Mouse (Mus musculus) neural tube, embryonic 13.5 days (tissue): ENCODE data around the gene Gm20422. TPM values are rescaled to one million over a fixed set of nuclear protein-coding genes. Genes with fewer than 3 reads are reported as not detected.

Source experiments
- ATAC-seq: fragments of 200-750 bp; cut with Nextera tagmentation; 2 replicates; pipeline ENCODE4 v1.8.0; 2017; ENCODE audit warnings: low read depth, mild to moderate bottlenecking, moderate TSS enrichment, moderate library complexity
- H3K27ac ChIP-seq: fragments of 300-500 bp; sonication (generic); replicated peaks from 2 replicates; pipeline ENCODE4 v1.5.1; 2015; ENCODE audit warnings: moderate library complexity, mild to moderate bottlenecking, inconsistent platforms
- H3K27me3 ChIP-seq: fragments of 300-500 bp; sonication (generic); 2 replicates; pipeline ENCODE4 v1.6.1; 2015; ENCODE audit warnings: mild to moderate bottlenecking, inconsistent platforms
- H3K36me3 ChIP-seq: fragments of 300-500 bp; sonication (generic); 2 replicates; pipeline ENCODE4 v1.6.1; 2015; ENCODE audit warnings: mild to moderate bottlenecking, inconsistent platforms
- H3K4me1 ChIP-seq: fragments of 300-500 bp; sonication (generic); replicated peaks from 2 replicates; pipeline ENCODE4 v1.6.1; 2015; ENCODE audit warnings: inconsistent platforms
- H3K4me2 ChIP-seq: fragments of 300-500 bp; sonication (generic); 2 replicates; pipeline ENCODE4 v1.6.1; 2015; ENCODE audit warnings: inconsistent platforms, mild to moderate bottlenecking, moderate library complexity
- H3K4me3 ChIP-seq: fragments of 300-500 bp; sonication (generic); 2 replicates; pipeline ENCODE4 v1.5.1; 2015; ENCODE audit warnings: mild to moderate bottlenecking, inconsistent platforms
- H3K9ac ChIP-seq: fragments of 300-500 bp; sonication (generic); 2 replicates; pipeline ENCODE4 v1.6.1; 2015; ENCODE audit warnings: moderate library complexity, mild to moderate bottlenecking, inconsistent platforms
- H3K9me3 ChIP-seq: fragments of 300-500 bp; sonication (generic); 2 replicates; pipeline ENCODE4 v1.6.1; 2016; ENCODE audit warnings: inconsistent platforms
- WGBS: fragments of 180-500 bp; shearing (Covaris S2); methylation state at CpG from one replicate; pipeline ENCODE4 v1.1.7; 2015; 5-methylcytosine and 5-hydroxymethylcytosine counted together
- polyA plus RNA-seq: library from polyadenylated mRNA; unstranded; fragments of >200 nt; fragmentation: Nextera tagmentation; extraction: Ambion mirVana; gene quantifications from 2 replicates; pipeline ENCODE4 v1.2.1, GENCODE M21; 2015

Gm20422 gene
- polyA plus RNA-seq, 1 experiment from 2014 or later: 0.50 TPM

- no peak overlapping the region for H3K9ac ChIP-seq
- no peak for ATAC-seq
- peaks cover 79% of the 10 kb centered on the region for H3K36me3 ChIP-seq
- no peaks in the 10 kb centered on the region for H3K9me3 ChIP-seq
- H3K4me1 ChIP-seq: peaks cover 19% of the 10 kb centered on the region
- H3K4me3 ChIP-seq: no peak overlapping the region
- H3K4me2 ChIP-seq: no peak overlapping the region
- H3K27me3 ChIP-seq: no peaks in the 10 kb centered on the region
- 96% methylated on average over 10 of the region's 10 CpGs for WGBS
- no peak overlapping the region for H3K27ac ChIP-seq
Measured at GRCm38 (mm10) chr8:69805086-69805485, 30.4 kb upstream of the Gm20422 start.

- ATAC-seq: no peak
- Histone ChIP-seq H3K4me2 (no peak overlapping the region), H3K27me3 (no peaks in the 10 kb centered on the region), H3K9ac (no peak overlapping the region), H3K36me3 (peaks cover 85% of the 10 kb centered on the region), H3K4me1 (peaks cover 14% of the 10 kb centered on the region), H3K27ac (no peak overlapping the region), H3K9me3 (no peaks in the 10 kb centered on the region), H3K4me3 (no peak overlapping the region)
- whole genome bisulfite sequencing: 93% methylated on average over 6 of the region's 6 CpGs
Measured at GRCm38 (mm10) chr8:69804537-69804936, 29.9 kb upstream of the Gm20422 start.

GRCm38 (mm10) chr8:69803366-69803765 lies 28.7 kb upstream of the Gm20422 start:
- 97% methylated on average over 7 of the region's 7 CpGs for WGBS
- H3K4me3 ChIP-seq: no peak overlapping the region
- H3K36me3 ChIP-seq: peaks cover 96% of the 10 kb centered on the region
- H3K9ac ChIP-seq: no peak overlapping the region
- H3K27ac ChIP-seq: no peak overlapping the region
- peaks cover 7% of the 10 kb centered on the region for H3K4me1 ChIP-seq
- H3K27me3 ChIP-seq: no peaks in the 10 kb centered on the region
- H3K4me2 ChIP-seq: no peak overlapping the region
- H3K9me3 ChIP-seq: no peaks in the 10 kb centered on the region
- no peak for ATAC-seq

- Histone ChIP-seq H3K9ac (no peak overlapping the region), H3K27ac (no peak overlapping the region), H3K27me3 (no peaks in the 10 kb centered on the region), H3K36me3 (peaks cover 99% of the 10 kb centered on the region), H3K4me1 (no peaks in the 10 kb centered on the region), H3K9me3 (no peaks in the 10 kb centered on the region), H3K4me3 (no peak overlapping the region), H3K4me2 (no peak overlapping the region)
- ATAC-seq: no peak
Measured at GRCm38 (mm10) chr8:69802216-69802615, 27.5 kb upstream of the Gm20422 start.

- no peak for ATAC-seq
- Histone ChIP-seq H3K9me3 (no peaks in the 10 kb centered on the region), H3K9ac (no peak overlapping the region), H3K36me3 (peaks cover 99% of the 10 kb centered on the region), H3K27me3 (no peaks in the 10 kb centered on the region), H3K4me2 (no peak overlapping the region), H3K4me1 (no peaks in the 10 kb centered on the region), H3K27ac (no peak overlapping the region), H3K4me3 (no peak overlapping the region)
- 95% methylated on average over 4 of the region's 4 CpGs for WGBS
Measured at GRCm38 (mm10) chr8:69801796-69802195, 27.1 kb upstream of the Gm20422 start.

GRCm38 (mm10) chr8:69799946-69800345 lies 25.3 kb upstream of the Gm20422 start:
- H3K4me1 ChIP-seq: no peaks in the 10 kb centered on the region
- H3K9ac ChIP-seq: no peak overlapping the region
- no peaks in the 10 kb centered on the region for H3K9me3 ChIP-seq
- no peak for ATAC-seq
- no peak overlapping the region for H3K4me2 ChIP-seq
- H3K36me3 ChIP-seq: peaks cover 99% of the 10 kb centered on the region
- 92% methylated on average over 5 of the region's 5 CpGs for WGBS
- no peak overlapping the region for H3K4me3 ChIP-seq
- H3K27me3 ChIP-seq: no peaks in the 10 kb centered on the region
- H3K27ac ChIP-seq: no peak overlapping the region

- Histone ChIP-seq H3K27ac (no peak overlapping the region), H3K27me3 (no peaks in the 10 kb centered on the region), H3K4me2 (no peak overlapping the region), H3K4me1 (no peaks in the 10 kb centered on the region), H3K36me3 (peaks cover 100% of the 10 kb centered on the region), H3K9me3 (no peaks in the 10 kb centered on the region), H3K4me3 (no peak overlapping the region), H3K9ac (no peak overlapping the region)
- WGBS: 91% methylated on average over 8 of the region's 8 CpGs
- ATAC-seq: no peak
Measured at GRCm38 (mm10) chr8:69799261-69799660, 24.6 kb upstream of the Gm20422 start.

GRCm38 (mm10) chr8:69797661-69798060 lies 23.0 kb upstream of the Gm20422 start:
- ATAC-seq: no peak
- peaks cover 11% of the 10 kb centered on the region for H3K4me1 ChIP-seq
- H3K36me3 ChIP-seq: peaks cover 95% of the 10 kb centered on the region
- H3K9me3 ChIP-seq: no peaks in the 10 kb centered on the region
- H3K27me3 ChIP-seq: no peaks in the 10 kb centered on the region
- no peak overlapping the region for H3K9ac ChIP-seq
- WGBS: 94% methylated on average over 10 of the region's 10 CpGs
- no peak overlapping the region for H3K4me2 ChIP-seq
- no peak overlapping the region for H3K27ac ChIP-seq
- no peak overlapping the region for H3K4me3 ChIP-seq

- Histone ChIP-seq H3K9ac (no peak overlapping the region), H3K4me3 (no peak overlapping the region), H3K4me2 (no peak overlapping the region), H3K9me3 (no peaks in the 10 kb centered on the region), H3K27me3 (no peaks in the 10 kb centered on the region), H3K27ac (no peak overlapping the region), H3K4me1 (peaks cover 19% of the 10 kb centered on the region), H3K36me3 (peaks cover 87% of the 10 kb centered on the region)
- no peak for ATAC-seq
- WGBS: 94% methylated on average over 16 of the region's 16 CpGs
Measured at GRCm38 (mm10) chr8:69796721-69797345, 22.1 kb upstream of the Gm20422 start.

GRCm38 (mm10) chr8:69794901-69795300 lies 20.2 kb upstream of the Gm20422 start:
- 90% methylated on average over 6 of the region's 6 CpGs for WGBS
- H3K4me2 ChIP-seq: no peak overlapping the region
- no peak overlapping the region for H3K9ac ChIP-seq
- H3K27me3 ChIP-seq: no peaks in the 10 kb centered on the region
- no peaks in the 10 kb centered on the region for H3K9me3 ChIP-seq
- no peak overlapping the region for H3K27ac ChIP-seq
- no peak for ATAC-seq
- no peak overlapping the region for H3K4me3 ChIP-seq
- peaks cover 28% of the 10 kb centered on the region for H3K4me1 ChIP-seq
- H3K36me3 ChIP-seq: peaks cover 67% of the 10 kb centered on the region

GRCm38 (mm10) chr8:69794096-69794495 lies 19.4 kb upstream of the Gm20422 start:
- no peak overlapping the region for H3K4me3 ChIP-seq
- H3K9me3 ChIP-seq: no peaks in the 10 kb centered on the region
- WGBS: 96% methylated on average over 3 of the region's 3 CpGs
- no peaks in the 10 kb centered on the region for H3K27me3 ChIP-seq
- H3K9ac ChIP-seq: no peak overlapping the region
- H3K27ac ChIP-seq: no peak overlapping the region
- H3K4me1 ChIP-seq: peaks cover 31% of the 10 kb centered on the region
- no peak for ATAC-seq
- no peak overlapping the region for H3K4me2 ChIP-seq
- peaks cover 59% of the 10 kb centered on the region for H3K36me3 ChIP-seq

- H3K36me3 ChIP-seq: peaks cover 55% of the 10 kb centered on the region
- peaks cover 31% of the 10 kb centered on the region for H3K4me1 ChIP-seq
- H3K4me2 ChIP-seq: no peak overlapping the region
- no peak overlapping the region for H3K9ac ChIP-seq
- no peak overlapping the region for H3K4me3 ChIP-seq
- H3K27me3 ChIP-seq: no peaks in the 10 kb centered on the region
- no peak overlapping the region for H3K27ac ChIP-seq
- WGBS: 95% methylated on average over 4 of the region's 4 CpGs
- ATAC-seq: no peak
- H3K9me3 ChIP-seq: no peaks in the 10 kb centered on the region
Measured at GRCm38 (mm10) chr8:69793666-69794065, 19.0 kb upstream of the Gm20422 start.

GRCm38 (mm10) chr8:69791415-69792068 lies 16.9 kb upstream of the Gm20422 start:
- Histone ChIP-seq H3K27me3 (no peaks in the 10 kb centered on the region), H3K4me3 (peak overlapping the region; percentile 100), H3K4me1 (peaks cover 31% of the 10 kb centered on the region), H3K4me2 (peak overlapping the region; percentile 92), H3K36me3 (peaks cover 34% of the 10 kb centered on the region), H3K27ac (peak overlapping the region; percentile 86), H3K9me3 (no peaks in the 10 kb centered on the region), H3K9ac (peak overlapping the region; percentile 98)
- WGBS: 1% methylated on average over 48 of the region's 48 CpGs
- peak; percentile 64 for ATAC-seq
